Mouse (Mus musculus): ENCODE measurements around the gene Pard3b.

Gene Pard3b

DNA sequence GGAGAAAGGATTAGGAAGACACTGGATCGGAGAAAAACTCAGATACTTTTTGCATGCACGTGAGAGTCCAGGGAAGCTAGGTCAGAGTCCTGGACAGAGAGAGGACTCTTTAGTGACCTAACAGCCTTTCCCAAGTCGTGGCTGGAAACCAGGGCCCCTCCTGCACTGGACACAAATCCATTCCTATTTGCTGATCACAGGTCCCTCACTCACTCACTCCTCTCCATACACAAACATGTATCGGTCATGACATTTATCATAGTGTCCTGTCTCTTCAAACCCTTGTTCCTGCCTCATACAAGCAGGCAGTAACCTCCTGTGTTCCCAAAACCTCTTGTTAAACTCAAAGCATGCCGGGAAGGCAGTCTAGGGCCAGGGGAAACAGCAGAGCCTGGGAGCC lies 1028.2 kb downstream of the Pard3b start:
- in situ Hi-C loops (cut with MboI; ENCODE audit: unreplicated experiment in 2 of 2), result no loop called here

DNA sequence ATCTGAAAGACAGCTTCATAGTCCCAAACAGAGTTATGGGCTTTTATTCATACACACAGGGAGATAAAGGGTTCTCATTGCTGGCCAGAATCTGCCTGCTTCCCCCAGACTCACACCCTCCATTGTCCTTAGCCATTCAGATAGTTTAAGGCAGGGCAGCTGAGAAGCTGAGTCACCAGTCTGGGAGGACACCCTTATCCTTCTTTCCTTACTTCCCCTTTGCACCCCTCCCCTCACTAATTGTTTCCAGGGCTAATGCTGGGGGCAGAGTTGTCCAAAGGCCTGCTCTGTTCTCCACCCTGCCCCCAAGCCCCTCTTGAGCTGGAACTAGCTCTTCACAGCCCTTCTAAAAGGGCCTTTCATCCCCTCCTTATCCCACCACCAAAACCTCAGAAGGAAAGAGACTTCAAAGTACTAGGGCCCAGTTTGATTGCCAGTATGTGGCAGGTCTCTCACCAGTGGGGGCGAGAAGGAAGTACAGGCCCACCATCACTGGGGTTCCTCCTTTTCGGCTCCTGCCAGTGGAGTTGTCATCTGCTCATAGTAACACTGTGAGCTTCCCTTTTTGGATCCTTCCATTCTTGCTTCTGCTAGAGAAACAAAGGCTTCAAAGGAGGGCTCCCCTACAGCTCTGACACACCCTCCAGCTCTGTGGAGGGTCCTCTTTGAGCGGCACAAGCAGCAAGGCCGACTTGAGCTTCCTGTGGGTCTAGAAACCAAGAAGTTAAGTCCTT lies 1040.2 kb downstream of the Pard3b start:
- in situ Hi-C loops (cut with MboI; ENCODE audit: unreplicated experiment in 2 of 2), result no loop called here

DNA sequence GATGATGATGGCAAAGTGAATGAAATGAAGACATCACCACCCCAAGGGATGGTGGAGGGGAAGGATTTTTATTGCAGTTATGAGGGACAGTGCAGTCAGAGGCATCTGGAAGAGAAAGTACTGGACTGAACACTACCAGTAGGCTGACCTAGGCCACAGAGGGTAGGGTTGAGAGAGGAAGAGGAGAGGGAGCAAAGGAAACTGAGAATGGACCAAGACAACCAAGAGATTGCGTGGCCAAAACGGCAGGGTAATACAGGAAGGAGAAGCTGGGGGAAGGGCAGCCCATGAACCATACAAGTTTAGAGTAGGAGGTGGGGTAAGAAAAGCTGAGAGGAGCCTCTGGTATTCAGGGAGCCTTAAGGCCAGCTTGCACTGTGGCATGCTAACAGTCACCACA lies 1040.8 kb downstream of the Pard3b start:
- in situ Hi-C loops (cut with MboI; ENCODE audit: unreplicated experiment in 2 of 2), result no loop called here

DNA sequence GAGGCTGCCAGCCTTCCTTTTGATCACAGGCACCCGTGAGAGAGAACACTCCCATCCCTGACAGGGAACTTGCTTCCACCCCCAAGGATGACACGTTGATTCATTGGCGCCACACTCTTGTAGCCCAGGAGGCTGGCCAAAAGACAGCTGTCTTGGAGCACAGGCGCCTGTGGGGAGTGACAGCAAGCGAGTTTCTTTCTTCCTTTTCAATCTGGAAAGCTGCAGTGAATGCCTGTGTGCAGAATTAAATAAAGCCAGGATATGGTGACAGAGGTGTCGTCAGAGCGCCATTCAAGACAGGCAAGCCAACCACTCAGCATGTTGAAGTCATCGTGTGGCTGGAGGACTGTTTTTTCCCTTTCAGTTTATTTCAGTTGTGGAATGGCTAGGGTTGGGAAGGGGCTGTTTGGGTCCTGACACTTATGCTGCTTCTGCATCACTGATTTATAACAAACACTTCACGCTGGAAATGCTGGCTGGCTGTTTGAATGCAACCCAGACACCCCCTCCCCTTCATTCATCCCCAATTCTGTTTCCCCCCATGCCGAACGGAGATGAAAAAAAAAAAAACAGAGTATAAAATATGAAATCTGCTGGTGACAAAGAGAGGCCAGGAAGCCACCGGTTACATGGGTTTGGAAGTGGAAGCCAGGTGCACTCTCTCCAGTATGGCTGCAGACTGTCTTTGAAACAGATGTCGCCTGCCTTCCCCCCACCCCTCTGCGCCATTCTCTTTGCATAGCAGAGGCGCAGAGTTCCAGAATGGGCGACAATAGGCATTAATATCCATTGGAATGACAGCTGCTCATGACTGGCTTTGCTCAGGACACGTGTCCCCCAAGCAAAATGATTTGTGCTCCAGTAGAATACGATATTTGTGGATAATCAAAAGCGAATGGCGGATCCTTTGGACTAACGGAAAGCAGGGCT lies 1044.1 kb downstream of the Pard3b start:
- in situ Hi-C loops (cut with MboI; ENCODE audit: unreplicated experiment in 2 of 2), result no loop called here

DNA sequence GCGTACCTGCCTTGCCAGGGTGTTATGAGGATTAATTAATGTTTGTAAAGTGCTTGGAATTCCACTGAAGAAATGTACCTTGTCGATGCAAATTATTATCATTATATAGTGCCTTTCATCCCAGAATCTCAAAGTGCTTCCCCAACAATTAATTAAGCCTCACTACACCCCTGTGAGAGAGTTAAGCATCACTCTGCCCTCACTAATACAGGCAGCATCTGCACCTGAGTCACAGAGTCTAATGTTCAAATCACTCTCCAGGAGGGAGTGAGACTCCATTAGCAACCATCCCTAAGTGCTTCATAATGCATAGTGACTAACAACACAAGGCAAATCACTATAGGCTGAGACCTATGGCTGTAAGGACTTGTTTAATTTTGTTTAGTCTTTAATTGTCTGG lies 1044.9 kb downstream of the Pard3b start:
- in situ Hi-C loops (cut with MboI; ENCODE audit: unreplicated experiment in 2 of 2), result no loop called here

DNA sequence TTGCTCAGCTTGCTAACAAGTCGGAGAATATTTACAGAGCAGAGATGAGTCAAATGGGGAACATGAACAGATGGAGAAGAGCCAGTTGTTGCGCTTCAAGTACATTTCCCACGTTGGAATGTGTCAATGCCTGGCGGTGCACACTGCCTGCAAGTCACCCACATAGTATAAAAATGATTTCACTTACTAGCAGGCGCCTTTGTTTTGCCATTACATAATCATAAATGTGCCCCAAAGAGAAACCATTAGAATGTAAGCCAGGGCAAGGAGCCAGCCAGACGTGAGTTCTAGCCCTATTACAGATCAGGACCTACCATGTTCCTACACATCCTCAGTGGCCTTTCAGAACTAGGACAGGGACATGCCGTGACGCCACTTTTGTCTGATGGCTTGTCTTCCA lies 1048.9 kb downstream of the Pard3b start:
- in situ Hi-C loops (cut with MboI; ENCODE audit: unreplicated experiment in 2 of 2), result no loop called here

DNA sequence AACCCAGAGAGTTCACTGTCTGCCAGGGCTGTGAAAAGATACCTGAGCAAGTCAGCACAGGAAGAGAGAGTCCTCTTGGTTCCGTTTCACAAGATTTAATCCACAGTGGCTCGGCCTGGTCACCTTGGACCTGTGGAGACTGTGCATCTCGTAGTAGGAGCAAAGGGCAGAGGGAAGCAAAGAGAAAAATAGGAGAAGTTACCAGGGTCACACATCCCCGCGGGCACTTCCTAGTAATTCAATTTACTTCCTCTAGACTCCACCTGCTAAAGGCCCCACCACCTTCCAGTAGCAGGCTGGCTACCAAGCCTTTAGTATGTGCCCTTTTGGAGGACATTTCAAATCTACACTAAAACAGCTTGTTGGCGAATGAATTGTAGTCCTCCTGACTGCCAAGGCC lies 1052.6 kb downstream of the Pard3b start:
- in situ Hi-C loops (cut with MboI; ENCODE audit: unreplicated experiment in 2 of 2), result no loop called here
